Mouse (Mus musculus): ENCODE measurements around the gene Krtap5-1.
"Not testable (repeated sequence)": the region's sequence is repeated elsewhere in the genome, so short reads cannot be mapped to it uniquely, and the experiment has no call there.

DNA sequence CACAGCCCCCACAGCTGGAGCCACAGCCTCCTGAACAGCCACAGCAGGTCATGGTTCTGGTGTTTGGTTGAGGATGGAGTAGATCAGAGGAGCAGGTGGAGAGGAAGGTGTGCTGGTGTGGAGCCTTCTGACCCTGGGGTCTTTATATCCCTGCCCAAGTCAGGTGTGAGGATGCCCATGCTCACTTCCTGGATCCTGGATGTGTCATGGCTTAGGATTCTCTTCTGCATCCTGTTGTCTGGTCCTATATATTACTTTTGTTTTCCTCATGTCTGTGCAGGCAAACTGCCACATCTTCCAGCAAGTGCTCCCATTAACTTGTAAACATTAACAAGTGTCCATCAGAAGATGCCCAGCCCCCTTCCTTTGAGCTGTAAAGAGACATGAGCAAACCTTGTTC lies at the start of gene Krtap5-1:
- not testable (repeated sequence) for TF ChIP-seq CTCF (IDR thresholded peaks at IDR 0.05; ENCODE audit: borderline replicate concordance, insufficient read depth, low read length); POLR2A (IDR thresholded peaks at IDR 0.05; ENCODE audit: low read depth, low read length)

Data from embryonic fibroblast, embryonic 13.5 days (primary cell).